Mouse (Mus musculus) testis, adult 2 months (tissue): ENCODE results near the gene Neurl4.

Experiments
- CTCF ChIP-seq: fragments of 200-500 bp; IDR thresholded peaks from 2 replicates; pipeline ENCODE4 v1.5.1; 2012; ENCODE audit warnings: low read depth, mild to moderate bottlenecking, inconsistent platforms, low read length, moderate library complexity; ENCODE audit not compliant: control insufficient read depth, insufficient read depth, insufficient replicate concordance
- POLR2A ChIP-seq: fragments of 200-500 bp; IDR thresholded peaks from 2 replicates; pipeline ENCODE4 v1.6.1; 2012; ENCODE audit warnings: low read depth, mild to moderate bottlenecking, inconsistent platforms, low read length, moderate library complexity; ENCODE audit not compliant: control insufficient read depth

DNA sequence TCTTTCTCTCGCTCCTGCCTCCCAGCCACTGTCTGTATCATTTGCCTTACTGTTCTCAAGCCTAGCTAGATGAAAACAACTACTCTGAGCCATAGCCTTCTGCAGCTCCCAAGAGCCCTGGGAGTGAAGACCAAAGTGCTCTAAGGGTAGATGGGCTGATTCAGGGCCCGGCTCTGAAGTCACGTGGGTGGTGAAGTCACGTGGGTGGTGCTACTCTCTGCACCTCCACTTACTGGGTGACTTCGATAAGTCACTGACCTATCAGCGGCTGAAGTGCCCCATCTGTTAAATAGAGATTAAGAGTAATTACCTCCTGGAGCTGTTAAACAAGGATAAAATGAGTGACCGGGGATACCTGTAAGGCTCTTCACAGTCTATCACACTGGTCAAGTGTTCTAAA lies 46.9 kb upstream of the Neurl4 start:
- TF ChIP-seq CTCF (no peak), POLR2A (no peak)
